Mouse (Mus musculus) heart, postnatal 0 days (tissue): Measurements from ENCODE around the gene Jsrp1.

ENCODE experiments used
- CTCF ChIP-seq: IDR thresholded peaks from 2 replicates; pipeline ENCODE4 v1.5.1; 2016; ENCODE audit warnings: antibody characterized with exemption, control low read depth, low read depth
- EP300 ChIP-seq: IDR thresholded peaks from 2 replicates; pipeline ENCODE4 v1.6.1; 2016; ENCODE audit warnings: antibody characterized with exemption, low read depth

- no peak for TF ChIP-seq CTCF
- no peak for TF ChIP-seq EP300
These were observed 42.4 kb upstream of the Jsrp1 start for GRCm38 (mm10) chr10:80855749-80856073.
